Mouse (Mus musculus) limb, embryonic 11.5 days (tissue): ENCODE data around the gene Susd4. TPM values are rescaled to one million over a fixed set of nuclear protein-coding genes. Genes with fewer than 3 reads are reported as not detected.

Experiments
- ATAC-seq: fragments of 200-750 bp; cut with Nextera tagmentation; 2 replicates; pipeline ENCODE4 v1.8.0; 2017; ENCODE audit warnings: low read depth; ENCODE audit not compliant: insufficient number of reproducible peaks, low FRiP score, low TSS enrichment
- DNase-seq: peaks from one replicate; pipeline ENCODE4 v3.0.0-alpha.2; 2015; ENCODE audit warnings: low spot score
- H3K27ac ChIP-seq: fragments of 300-500 bp; sonication (generic); replicated peaks from 2 replicates; pipeline ENCODE4 v1.5.1; 2014; ENCODE audit warnings: low read depth, mild to moderate bottlenecking, low read length
- H3K27me3 ChIP-seq: fragments of 300-500 bp; sonication (generic); 2 replicates; pipeline ENCODE4 v1.6.1; 2014; ENCODE audit warnings: mild to moderate bottlenecking, low read length, mixed read lengths; ENCODE audit not compliant: control insufficient read depth, insufficient read depth
- H3K36me3 ChIP-seq: fragments of 300-500 bp; sonication (generic); 2 replicates; pipeline ENCODE4 v1.6.1; 2014; ENCODE audit warnings: mild to moderate bottlenecking, low read length, moderate library complexity, mixed read lengths; ENCODE audit not compliant: control insufficient read depth, insufficient read depth
- H3K4me1 ChIP-seq: fragments of 300-500 bp; sonication (generic); 2 replicates; pipeline ENCODE4 v1.6.1; 2014; ENCODE audit warnings: low read length, mixed read lengths; ENCODE audit not compliant: control insufficient read depth, insufficient read depth
- H3K4me2 ChIP-seq: fragments of 300-500 bp; sonication (generic); 2 replicates; pipeline ENCODE4 v1.6.1; 2014; ENCODE audit warnings: low read depth, mild to moderate bottlenecking, moderate library complexity; ENCODE audit not compliant: severe bottlenecking
- H3K4me3 ChIP-seq: fragments of 300-500 bp; sonication (generic); 2 replicates; pipeline ENCODE4 v1.5.1; 2014; ENCODE audit warnings: low read depth, low read length
- H3K9ac ChIP-seq: fragments of 300-500 bp; sonication (generic); 2 replicates; pipeline ENCODE4 v1.6.1; 2014; ENCODE audit warnings: mild to moderate bottlenecking, low read length
- H3K9me3 ChIP-seq: fragments of 300-500 bp; sonication (generic); 2 replicates; pipeline ENCODE4 v1.6.1; 2016; ENCODE audit warnings: low read length; ENCODE audit not compliant: control insufficient read depth
- WGBS: fragments of 180-500 bp; shearing (Covaris S2); extraction: QIAGEN DNeasy Blood & Tissue Kit; methylation state at CpG from one replicate; pipeline ENCODE4 v1.1.7; 2014; 5-methylcytosine and 5-hydroxymethylcytosine counted together
- polyA plus RNA-seq: library from polyadenylated mRNA; unstranded; fragments of >200 nt; fragmentation: Nextera tagmentation; extraction: Ambion mirVana; gene quantifications from 2 replicates; pipeline ENCODE4 v1.2.1, GENCODE M21; 2014

The Susd4 gene
- polyA plus RNA-seq = 10.0 and 11.7 TPM in 2 replicates

- Histone ChIP-seq H3K9ac (peak within 1 kb of the TSS; percentile 47), H3K27ac (no peak within 1 kb of the TSS), H3K4me3 (peak within 1 kb of the TSS; percentile 56), H3K9me3 (no peaks in the 10 kb centered on the region), H3K4me2 (peak within 1 kb of the TSS; percentile 94), H3K36me3 (no peaks in the 10 kb centered on the region), H3K27me3 (peaks cover 8% of the 10 kb centered on the region), H3K4me1 (peaks cover 8% of the 10 kb centered on the region; the same call in 1 of the 2 replicates)
- ATAC-seq = peak; percentile 84
- DNase-seq = peak; percentile 79
- whole genome bisulfite sequencing = under 1% methylated on average over 70 of the region's 95 CpGs
Measured at GRCm38 (mm10) chr1:182763716-182764461, at the start of gene Susd4. Susd4 (plus strand) TSS chr1:182763860.

GRCm38 (mm10) chr1:182714236-182714935 lies 49.3 kb upstream of the Susd4 start:
- H3K4me1 ChIP-seq = no peaks in the 10 kb centered on the region
- no peak for DNase-seq

DNA sequence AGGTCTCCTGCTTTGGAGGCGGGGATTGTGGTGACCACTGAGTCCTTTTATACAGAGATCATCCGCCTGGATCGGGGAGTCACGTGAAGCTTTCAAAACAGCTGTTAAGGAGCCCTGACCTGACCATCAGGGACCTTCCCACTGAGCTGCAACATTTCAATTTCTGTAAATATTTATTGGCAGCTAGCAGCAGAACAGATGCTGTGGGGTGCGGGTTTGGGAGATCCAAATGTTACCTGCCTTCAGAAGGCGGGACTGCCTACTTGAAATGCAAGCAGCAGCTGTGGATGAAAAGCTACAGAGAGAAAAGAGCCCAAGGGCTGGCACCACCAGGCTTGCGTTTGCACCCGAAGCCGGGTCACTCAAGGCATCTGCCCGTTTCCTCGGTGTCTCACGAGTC lies 36.1 kb upstream of the Susd4 start:
- Histone ChIP-seq H3K27ac (no peak overlapping the region), H3K4me2 (no peak overlapping the region), H3K9me3 (no peaks in the 10 kb centered on the region), H3K27me3 (no peaks in the 10 kb centered on the region), H3K4me3 (no peak overlapping the region), H3K4me1 (no peaks in the 10 kb centered on the region), H3K9ac (no peak overlapping the region), H3K36me3 (no peaks in the 10 kb centered on the region)
- ATAC-seq (no peak), DNase-seq (no peak)
- 57% methylated on average over 12 of the region's 12 CpGs for WGBS

More at GRCm38 (mm10) chr1:182714236-182714935, 49.3 kb upstream of the Susd4 start:
- no peak for ATAC-seq
- WGBS = 77% methylated on average over 6 of the region's 6 CpGs
- H3K4me3 ChIP-seq = no peak overlapping the region
- no peaks in the 10 kb centered on the region for H3K36me3 ChIP-seq
- no peaks in the 10 kb centered on the region for H3K27me3 ChIP-seq
- H3K9me3 ChIP-seq = no peaks in the 10 kb centered on the region; the same call in 1 of the 2 replicates
- H3K27ac ChIP-seq = no peak overlapping the region
- no peak overlapping the region for H3K9ac ChIP-seq
- H3K4me2 ChIP-seq = no peak overlapping the region

- H3K4me1 ChIP-seq = no peaks in the 10 kb centered on the region
- no peak overlapping the region for H3K27ac ChIP-seq
- no peak overlapping the region for H3K4me3 ChIP-seq
- no peaks in the 10 kb centered on the region for H3K9me3 ChIP-seq
- no peaks in the 10 kb centered on the region for H3K27me3 ChIP-seq
- no peak overlapping the region for H3K4me2 ChIP-seq
- H3K36me3 ChIP-seq = no peaks in the 10 kb centered on the region
- ATAC-seq (no peak), DNase-seq (no peak)
- WGBS = 86% methylated on average over 9 of the region's 9 CpGs
- no peak overlapping the region for H3K9ac ChIP-seq
Measured at GRCm38 (mm10) chr1:182729002-182729401, 34.7 kb upstream of the Susd4 start.

- Histone ChIP-seq H3K4me2 (no peak overlapping the region), H3K4me3 (no peak overlapping the region), H3K36me3 (no peaks in the 10 kb centered on the region), H3K27ac (no peak overlapping the region), H3K27me3 (no peaks in the 10 kb centered on the region), H3K9me3 (no peaks in the 10 kb centered on the region), H3K9ac (no peak overlapping the region), H3K4me1 (no peaks in the 10 kb centered on the region)
- DNase-seq (no peak), ATAC-seq (no peak)
- 71% methylated on average over 7 of the region's 7 CpGs for WGBS
Measured at GRCm38 (mm10) chr1:182732695-182733094, 31.0 kb upstream of the Susd4 start.

DNA sequence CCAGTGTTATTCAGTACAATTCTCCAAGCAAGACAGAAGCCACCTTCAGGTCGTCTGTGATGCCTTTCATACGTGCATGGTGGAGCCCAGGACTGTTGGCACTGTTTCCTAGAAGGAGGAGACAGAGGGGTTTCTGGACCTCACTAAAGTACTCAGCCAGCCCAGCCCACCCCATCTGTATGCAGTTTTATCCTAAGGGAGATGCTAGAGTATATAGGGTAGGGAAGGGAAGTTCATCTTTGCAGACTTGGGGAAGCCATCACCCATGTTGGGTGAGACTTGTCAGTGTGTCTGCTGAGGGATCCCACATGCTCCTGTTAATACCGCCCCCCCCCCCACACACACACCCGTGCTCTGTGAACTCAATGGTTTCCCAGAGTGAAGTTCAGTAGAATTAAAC lies 27.8 kb upstream of the Susd4 start:
- no peak overlapping the region for H3K27ac ChIP-seq
- H3K4me2 ChIP-seq = no peak overlapping the region
- H3K27me3 ChIP-seq = no peaks in the 10 kb centered on the region
- no peaks in the 10 kb centered on the region for H3K9me3 ChIP-seq
- H3K4me3 ChIP-seq = no peak overlapping the region
- no peaks in the 10 kb centered on the region for H3K36me3 ChIP-seq
- ATAC-seq (no peak), DNase-seq (no peak)
- H3K9ac ChIP-seq = no peak overlapping the region
- no peaks in the 10 kb centered on the region for H3K4me1 ChIP-seq
- WGBS = 63% methylated on average over 4 of the region's 4 CpGs

DNA sequence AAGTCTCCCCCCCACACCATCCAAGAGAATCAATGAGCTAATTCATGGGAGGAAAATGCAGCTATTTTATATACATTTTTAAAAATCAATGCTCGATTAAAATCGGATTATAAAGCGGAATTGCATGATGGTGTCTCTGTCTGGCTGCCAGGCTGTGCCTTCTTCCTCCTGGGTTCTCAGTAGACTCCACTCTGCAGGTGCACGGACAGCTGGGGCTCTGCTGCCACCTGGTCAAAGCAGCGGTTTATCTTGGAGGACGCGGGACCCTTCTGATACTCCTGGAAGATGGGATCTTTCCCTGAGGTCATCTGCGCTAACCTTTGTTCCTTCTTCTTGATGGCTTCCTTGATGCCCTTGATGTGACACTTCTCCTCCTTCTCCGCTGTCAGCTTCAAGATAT lies 16.6 kb upstream of the Susd4 start:
- Histone ChIP-seq H3K9ac (no peak overlapping the region), H3K4me3 (no peak overlapping the region), H3K9me3 (no peaks in the 10 kb centered on the region), H3K36me3 (no peaks in the 10 kb centered on the region), H3K27me3 (no peaks in the 10 kb centered on the region), H3K4me2 (no peak overlapping the region), H3K4me1 (no peaks in the 10 kb centered on the region), H3K27ac (no peak overlapping the region)
- 88% methylated on average over 9 of the region's 9 CpGs for WGBS
- no peak for ATAC-seq
- no peak for DNase-seq

DNA sequence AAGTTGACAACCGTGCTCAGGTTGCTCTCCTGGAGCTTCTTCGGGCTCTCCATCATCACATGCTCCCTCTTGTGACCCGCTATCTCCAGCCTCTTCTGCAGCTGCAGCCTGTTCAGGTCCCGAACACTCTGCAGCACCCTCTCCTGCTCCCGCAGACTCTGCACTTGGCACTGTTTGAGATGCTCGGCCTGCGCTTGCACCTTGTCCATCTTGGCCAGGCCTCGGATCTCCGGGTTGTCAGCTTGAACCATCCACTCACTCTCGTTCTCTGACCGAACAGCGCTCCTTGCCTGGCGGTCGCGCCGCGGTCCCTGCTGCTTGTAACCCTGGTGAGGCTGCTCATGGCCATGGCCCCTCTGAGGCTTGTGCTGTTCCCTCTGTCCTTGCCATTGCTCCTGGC lies 15.8 kb upstream of the Susd4 start:
- Histone ChIP-seq H3K36me3 (no peaks in the 10 kb centered on the region), H3K9me3 (no peaks in the 10 kb centered on the region), H3K27me3 (no peaks in the 10 kb centered on the region), H3K4me2 (no peak overlapping the region), H3K4me1 (no peaks in the 10 kb centered on the region), H3K27ac (no peak overlapping the region), H3K4me3 (no peak overlapping the region), H3K9ac (no peak overlapping the region)
- ATAC-seq (no peak), DNase-seq (no peak)
- WGBS = 78% methylated on average over 17 of the region's 17 CpGs
